Mouse (Mus musculus) lung, postnatal 0 days (tissue): ENCODE measurements around the gene Magi1. TPM values are rescaled to one million over a fixed set of nuclear protein-coding genes. Genes with fewer than 3 reads are reported as not detected.

ENCODE experiments used
- ATAC-seq: fragments of 200-750 bp; cut with Nextera tagmentation; 2 replicates; pipeline ENCODE4 v1.8.0; 2017; ENCODE audit warnings: moderate library complexity
- DNase-seq: peaks from one replicate; pipeline ENCODE4 v3.0.0-alpha.2; 2016; ENCODE audit warnings: low spot score
- H3K27ac ChIP-seq: fragments of 300-500 bp; sonication (generic); 2 replicates; pipeline ENCODE4 v1.5.1; 2014; ENCODE audit warnings: antibody characterized with exemption, mild to moderate bottlenecking, low read length, mixed read lengths
- H3K27me3 ChIP-seq: fragments of 300-500 bp; sonication (generic); replicated peaks from 2 replicates; pipeline ENCODE4 v1.6.1; 2014; ENCODE audit warnings: low read length, mixed read lengths; ENCODE audit not compliant: insufficient read depth
- H3K36me3 ChIP-seq: fragments of 300-500 bp; sonication (generic); 2 replicates; pipeline ENCODE4 v1.6.1; 2014; ENCODE audit warnings: low read length, mixed read lengths; ENCODE audit not compliant: insufficient read depth
- H3K4me1 ChIP-seq: fragments of 300-500 bp; sonication (generic); 2 replicates; pipeline ENCODE4 v1.6.1; 2014; ENCODE audit warnings: antibody characterized with exemption, low read depth, low read length, mixed read lengths; ENCODE audit not compliant: insufficient read depth
- H3K4me2 ChIP-seq: fragments of 300-500 bp; sonication (generic); replicated peaks from 2 replicates; pipeline ENCODE4 v1.6.1; 2014; ENCODE audit warnings: low read depth, mild to moderate bottlenecking, low read length, moderate library complexity, mixed read lengths
- H3K4me3 ChIP-seq: fragments of 300-500 bp; sonication (generic); 2 replicates; pipeline ENCODE4 v1.5.1; 2014; ENCODE audit warnings: low read depth, low read length
- H3K9ac ChIP-seq: fragments of 300-500 bp; sonication (generic); replicated peaks from 2 replicates; pipeline ENCODE4 v1.6.1; 2014; ENCODE audit warnings: low read depth, mild to moderate bottlenecking
- H3K9me3 ChIP-seq: fragments of 300-500 bp; sonication (generic); 2 replicates; pipeline ENCODE4 v1.6.1; 2016; ENCODE audit warnings: low read length, mixed read lengths
- CTCF ChIP-seq: IDR thresholded peaks from 2 replicates; pipeline ENCODE4 v1.5.1; 2016; ENCODE audit warnings: antibody characterized with exemption, mild to moderate bottlenecking
- EP300 ChIP-seq: IDR thresholded peaks from 2 replicates; pipeline ENCODE4 v1.6.1; 2016; ENCODE audit warnings: antibody characterized with exemption, mild to moderate bottlenecking, control low read depth
- WGBS: fragments of 180-500 bp; shearing (Covaris S2); extraction: QIAGEN DNeasy Blood & Tissue Kit; methylation state at CpG from one replicate; pipeline ENCODE4 v1.1.7; 2014; 5-methylcytosine and 5-hydroxymethylcytosine counted together
- polyA plus RNA-seq: library from polyadenylated mRNA; unstranded; fragments of >200 nt; fragmentation: Nextera tagmentation; extraction: Ambion mirVana; gene quantifications from 2 replicates; pipeline ENCODE4 v1.2.1, GENCODE M21; 2015

The Magi1 gene
- polyA plus RNA-seq, 1 experiment from 2014 or later = 10.7 TPM

DNA sequence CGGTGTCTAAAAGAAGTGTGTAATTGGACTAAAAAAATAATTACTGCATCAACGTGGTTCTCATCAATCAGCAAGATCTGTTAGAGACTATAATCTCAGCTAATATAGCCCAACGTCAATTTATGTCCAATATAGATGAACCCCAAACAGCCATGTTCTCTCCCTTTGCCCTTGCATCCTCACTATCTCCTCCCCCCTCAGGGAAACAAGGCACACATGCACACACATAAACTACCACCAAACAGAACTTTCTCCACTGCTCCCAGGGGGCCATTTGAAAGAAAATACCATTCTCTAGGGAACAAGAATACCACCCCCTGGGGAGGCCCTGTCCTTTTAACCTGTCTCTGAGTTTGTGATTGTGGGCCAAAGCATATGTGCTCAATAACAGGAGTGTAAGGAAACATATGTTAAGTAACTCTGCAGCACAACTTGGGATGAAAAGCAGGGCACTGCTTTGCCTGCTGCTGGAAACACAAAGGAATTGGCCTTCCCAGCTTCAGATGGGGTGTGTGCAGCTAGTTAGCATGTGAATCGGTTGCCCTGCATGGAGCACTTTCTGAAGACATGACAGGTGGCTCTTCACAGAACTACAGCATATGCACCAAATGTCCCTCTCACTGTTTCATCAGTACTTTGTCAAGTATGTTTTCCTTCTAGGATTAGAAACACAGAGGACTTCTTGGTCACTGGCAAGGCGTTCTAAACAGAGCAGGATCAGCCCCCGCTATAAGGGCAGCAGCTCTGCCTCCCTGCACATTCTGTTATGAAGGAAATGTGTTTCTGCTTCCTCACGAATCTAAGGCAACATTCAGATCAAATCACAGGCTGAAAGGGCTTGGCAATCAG is 434.6 kb downstream of the Magi1 start:
- Histone ChIP-seq H3K4me1 (no peaks in the 10 kb centered on the region), H3K27ac (no peak overlapping the region), H3K36me3 (no peaks in the 10 kb centered on the region), H3K4me2 (no peak overlapping the region), H3K27me3 (no peaks in the 10 kb centered on the region), H3K9ac (no peak overlapping the region), H3K4me3 (no peak overlapping the region), H3K9me3 (no peaks in the 10 kb centered on the region)
- TF ChIP-seq CTCF = no peak
- no peak for TF ChIP-seq EP300
- ATAC-seq (no peak), DNase-seq (no peak)
- WGBS = 65% methylated on average over 7 of the region's 7 CpGs

DNA sequence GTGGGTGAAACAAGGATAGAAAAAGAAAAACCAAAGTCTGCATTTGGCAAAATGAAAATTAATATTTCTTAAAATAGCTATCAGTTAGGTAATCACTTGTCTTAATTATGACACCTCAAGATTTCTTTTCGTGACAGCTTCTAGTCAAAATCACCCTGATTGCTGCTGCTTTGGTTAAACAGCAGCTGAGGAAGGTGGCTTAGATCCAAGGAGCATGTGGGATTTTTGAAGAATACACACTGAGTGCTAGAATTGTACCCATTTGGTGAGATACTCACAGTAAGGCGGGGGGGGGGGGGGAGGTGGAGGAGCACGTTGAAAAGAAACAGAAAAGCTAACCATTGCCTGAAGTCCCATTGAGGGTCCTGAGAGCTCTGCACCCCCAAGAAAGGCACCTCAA is 438.2 kb downstream of the Magi1 start:
- TF ChIP-seq CTCF (no peak), EP300 (no peak)
- no peak overlapping the region for H3K4me3 ChIP-seq
- H3K27me3 ChIP-seq = no peaks in the 10 kb centered on the region
- no peaks in the 10 kb centered on the region for H3K36me3 ChIP-seq
- no peak overlapping the region for H3K4me2 ChIP-seq
- H3K27ac ChIP-seq = no peak overlapping the region
- no peak overlapping the region for H3K9ac ChIP-seq
- WGBS = 78% methylated on average over 3 of the region's 3 CpGs
- ATAC-seq (no peak), DNase-seq (no peak)
- H3K4me1 ChIP-seq = no peaks in the 10 kb centered on the region
- no peaks in the 10 kb centered on the region for H3K9me3 ChIP-seq

DNA sequence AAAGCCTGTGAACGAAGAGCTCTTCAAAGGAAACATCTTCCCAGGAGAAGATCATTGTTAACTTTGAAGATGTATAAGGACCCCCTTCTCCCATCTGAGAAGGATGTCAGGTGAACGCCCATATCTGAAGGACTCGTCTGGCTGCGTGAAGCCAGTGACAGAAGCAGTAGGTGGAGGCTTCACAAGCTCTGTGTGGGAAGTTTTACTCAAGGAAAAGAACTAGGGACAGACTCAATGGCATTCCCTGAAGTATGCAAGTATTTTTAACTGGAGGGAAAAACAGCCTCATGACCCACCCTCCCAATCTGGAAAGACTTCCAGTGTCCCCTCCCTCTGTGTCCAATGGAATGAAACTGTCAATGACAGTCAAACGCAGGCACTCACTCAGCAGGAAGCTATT is 438.6 kb downstream of the Magi1 start:
- Histone ChIP-seq H3K9me3 (no peaks in the 10 kb centered on the region), H3K4me2 (no peak overlapping the region), H3K27ac (no peak overlapping the region), H3K4me3 (no peak overlapping the region), H3K4me1 (no peaks in the 10 kb centered on the region), H3K27me3 (no peaks in the 10 kb centered on the region), H3K36me3 (no peaks in the 10 kb centered on the region), H3K9ac (no peak overlapping the region)
- TF ChIP-seq CTCF (no peak), EP300 (no peak)
- no peak for ATAC-seq
- WGBS = 64% methylated on average over 5 of the region's 5 CpGs
- DNase-seq = no peak

DNA sequence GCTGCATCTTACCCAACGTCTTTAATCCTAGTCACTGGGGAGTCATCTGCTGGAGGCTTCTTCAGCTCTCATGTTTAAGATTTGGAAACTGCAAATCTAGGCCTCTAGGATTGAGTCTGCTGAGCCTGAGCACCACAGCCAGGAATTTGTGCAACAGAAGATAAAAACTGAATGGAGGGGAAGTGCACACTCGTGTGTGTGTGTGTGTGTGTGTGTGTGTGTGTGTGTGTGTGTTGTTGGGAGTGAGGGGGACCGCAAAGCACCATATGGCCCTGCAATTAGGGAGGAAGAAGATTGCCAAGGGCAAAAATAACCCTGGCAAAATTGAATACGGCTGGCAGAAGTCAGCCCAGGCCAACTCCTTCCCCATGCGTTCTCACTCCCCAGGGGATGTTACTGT is 439.1 kb downstream of the Magi1 start:
- H3K9me3 ChIP-seq = no peaks in the 10 kb centered on the region
- no peak for ATAC-seq
- H3K4me2 ChIP-seq = no peak overlapping the region
- H3K36me3 ChIP-seq = no peaks in the 10 kb centered on the region
- no peaks in the 10 kb centered on the region for H3K27me3 ChIP-seq
- no peak overlapping the region for H3K9ac ChIP-seq
- H3K4me3 ChIP-seq = no peak overlapping the region
- no peak for TF ChIP-seq CTCF
- no peak for TF ChIP-seq EP300
- H3K27ac ChIP-seq = no peak overlapping the region
- peak; percentile 14 for DNase-seq
- WGBS = 50% methylated on average over 5 of the region's 5 CpGs
- H3K4me1 ChIP-seq = no peaks in the 10 kb centered on the region

DNA sequence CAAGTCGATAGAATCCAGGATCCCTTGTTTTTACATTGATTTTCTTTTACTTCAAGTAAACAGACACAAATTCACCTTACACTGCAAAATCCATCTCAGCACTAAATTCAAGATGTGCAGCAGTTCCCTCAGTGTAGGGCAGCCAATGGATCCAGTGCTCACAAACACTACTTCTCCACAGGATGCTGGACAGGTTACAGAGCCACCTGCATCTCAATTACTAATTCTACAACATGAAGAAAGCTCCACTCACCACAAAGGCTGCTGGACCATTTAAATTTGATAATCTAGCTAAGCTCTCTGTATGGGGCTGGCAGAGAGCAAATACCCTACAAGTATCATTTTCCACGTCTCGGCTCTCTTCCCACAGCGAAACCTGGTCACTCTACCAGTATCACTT is 445.3 kb downstream of the Magi1 start:
- Histone ChIP-seq H3K9ac (no peak overlapping the region), H3K27me3 (no peaks in the 10 kb centered on the region), H3K36me3 (no peaks in the 10 kb centered on the region), H3K9me3 (no peaks in the 10 kb centered on the region), H3K4me2 (no peak overlapping the region), H3K4me1 (no peaks in the 10 kb centered on the region), H3K4me3 (no peak overlapping the region), H3K27ac (no peak overlapping the region)
- TF ChIP-seq CTCF (no peak), EP300 (no peak)
- ATAC-seq = no peak
- no peak for DNase-seq
- WGBS = 81% methylated on average over 4 of the region's 4 CpGs

GRCm38 (mm10) chr6:93836585-93836984 is 447.1 kb downstream of the Magi1 start:
- Histone ChIP-seq H3K4me1 (no peaks in the 10 kb centered on the region), H3K4me2 (no peak overlapping the region), H3K36me3 (no peaks in the 10 kb centered on the region), H3K9ac (no peak overlapping the region), H3K9me3 (no peaks in the 10 kb centered on the region), H3K27me3 (no peaks in the 10 kb centered on the region), H3K27ac (no peak overlapping the region), H3K4me3 (no peak overlapping the region)
- TF ChIP-seq EP300 (no peak), CTCF (no peak)
- ATAC-seq (no peak), DNase-seq (no peak)
- 88% methylated on average over 5 of the region's 5 CpGs for WGBS

DNA sequence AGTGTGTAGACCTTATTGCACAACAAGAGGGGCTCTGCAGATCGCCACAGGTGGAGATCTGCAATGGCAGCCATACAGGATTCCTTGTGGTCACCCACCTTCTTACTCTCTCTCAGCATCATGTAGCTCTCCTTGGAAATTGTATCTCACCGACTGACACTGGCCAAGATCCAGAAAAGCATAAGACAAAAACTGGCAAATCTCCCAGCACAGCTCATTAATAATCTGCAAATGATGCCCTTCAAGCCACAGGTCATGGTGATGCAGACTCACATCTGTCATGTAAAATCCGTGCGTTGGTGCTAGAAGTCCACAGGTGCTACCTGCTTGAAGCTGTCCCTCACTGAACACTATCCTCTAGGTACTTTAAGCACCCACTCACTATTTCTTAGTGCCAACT is 448.5 kb downstream of the Magi1 start:
- no peak overlapping the region for H3K27ac ChIP-seq
- 54% methylated on average over 4 of the region's 4 CpGs for WGBS
- H3K4me1 ChIP-seq = no peaks in the 10 kb centered on the region
- no peak overlapping the region for H3K4me3 ChIP-seq
- no peak for DNase-seq
- no peak for TF ChIP-seq CTCF
- no peak for TF ChIP-seq EP300
- no peaks in the 10 kb centered on the region for H3K27me3 ChIP-seq
- H3K4me2 ChIP-seq = no peak overlapping the region
- no peak overlapping the region for H3K9ac ChIP-seq
- no peaks in the 10 kb centered on the region for H3K9me3 ChIP-seq
- H3K36me3 ChIP-seq = no peaks in the 10 kb centered on the region
- no peak for ATAC-seq
